Mouse (Mus musculus): ENCODE data around the gene Dut. TPM values are rescaled to one million over a fixed set of nuclear protein-coding genes. Genes with fewer than 3 reads are reported as not detected.

The Dut gene
- total and polyA plus RNA-seq, 2 experiments: 8.6 to 16.8 TPM

GRCm38 (mm10) chr2:125259230-125260120 lies 12.5 kb downstream of the Dut start:
- Histone ChIP-seq H3K4me3 (ENCODE audit: insufficient read depth, low read depth, low read length) (no peak overlapping the region), H3K27me3 (ENCODE audit: control insufficient read depth, insufficient read depth, low read length) (no peaks in the 10 kb centered on the region; the same call in 1 of the 2 replicates), H3K36me3 (ENCODE audit: control insufficient read depth, insufficient read depth, low read length) (peaks cover 5% of the 10 kb centered on the region), H3K9ac (ENCODE audit: low read depth, low read length) (no peak overlapping the region), H3K79me2 (ENCODE audit: control insufficient read depth, insufficient read depth, low read length) (no peaks in the 10 kb centered on the region), H3K4me1 (ENCODE audit: control insufficient read depth, insufficient read depth, low read length) (no peaks in the 10 kb centered on the region), H3K27ac (replicated peaks; ENCODE audit: insufficient read depth, low read depth, low read length) (no peak overlapping the region)
- WGBS: 85% methylated on average over 14 of the region's 14 CpGs
- peak; percentile 31 for DNase-seq (ENCODE audit: extremely low read depth, low read depth, low spot score)
- TF ChIP-seq POLR2A (IDR thresholded peaks at IDR 0.05; ENCODE audit: extremely low read depth, insufficient read depth, low read length) (no peak), CTCF (IDR thresholded peaks at IDR 0.05; ENCODE audit: low read depth, low read length) (no peak; the same call in 1 of the 2 replicates)

GRCm38 (mm10) chr2:125260326-125260725 lies 13.3 kb downstream of the Dut start:
- WGBS: 75% methylated on average over 2 of the region's 2 CpGs
- Histone ChIP-seq H3K27me3 (ENCODE audit: control insufficient read depth, insufficient read depth, low read length) (no peaks in the 10 kb centered on the region; the same call in 1 of the 2 replicates), H3K79me2 (ENCODE audit: control insufficient read depth, insufficient read depth, low read length) (no peaks in the 10 kb centered on the region), H3K36me3 (ENCODE audit: control insufficient read depth, insufficient read depth, low read length) (peaks cover 2% of the 10 kb centered on the region; the same call in 1 of the 2 replicates), H3K27ac (replicated peaks; ENCODE audit: insufficient read depth, low read depth, low read length) (no peak overlapping the region), H3K4me1 (ENCODE audit: control insufficient read depth, insufficient read depth, low read length) (no peaks in the 10 kb centered on the region), H3K4me3 (ENCODE audit: insufficient read depth, low read depth, low read length) (no peak overlapping the region), H3K9ac (ENCODE audit: low read depth, low read length) (no peak overlapping the region)
- DNase-seq (ENCODE audit: extremely low read depth, low read depth, low spot score): no peak
- TF ChIP-seq CTCF (IDR thresholded peaks at IDR 0.05; ENCODE audit: low read depth, low read length): no peak
- TF ChIP-seq POLR2A (IDR thresholded peaks at IDR 0.05; ENCODE audit: extremely low read depth, insufficient read depth, low read length): no peak

- no peak for DNase-seq (ENCODE audit: extremely low read depth, low read depth, low spot score)
These were observed 16.1 kb downstream of the Dut start for GRCm38 (mm10) chr2:125263056-125263455.

GRCm38 (mm10) chr2:125263753-125264152 lies 16.8 kb downstream of the Dut start:
- H3K4me3 ChIP-seq (ENCODE audit: insufficient read depth, low read depth, low read length): no peak overlapping the region
- H3K79me2 ChIP-seq (ENCODE audit: control insufficient read depth, insufficient read depth, low read length): no peaks in the 10 kb centered on the region
- 33% methylated on average over 9 of the region's 9 CpGs for WGBS
- no peaks in the 10 kb centered on the region for H3K36me3 ChIP-seq (ENCODE audit: control insufficient read depth, insufficient read depth, low read length)
- DNase-seq (ENCODE audit: extremely low read depth, low read depth, low spot score): peak; percentile 22
- no peaks in the 10 kb centered on the region; the same call in 1 of the 2 replicates for H3K27me3 ChIP-seq (ENCODE audit: control insufficient read depth, insufficient read depth, low read length)
- TF ChIP-seq CTCF (IDR thresholded peaks at IDR 0.05; ENCODE audit: low read depth, low read length) (no peak), POLR2A (IDR thresholded peaks at IDR 0.05; ENCODE audit: extremely low read depth, insufficient read depth, low read length) (no peak)
- no peak overlapping the region for H3K27ac ChIP-seq (replicated peaks; ENCODE audit: insufficient read depth, low read depth, low read length)
- H3K4me1 ChIP-seq (ENCODE audit: control insufficient read depth, insufficient read depth, low read length): no peaks in the 10 kb centered on the region
- H3K9ac ChIP-seq (ENCODE audit: low read depth, low read length): no peak overlapping the region

More at GRCm38 (mm10) chr2:125263056-125263455, 16.1 kb downstream of the Dut start:
- Histone ChIP-seq H3K27me3 (ENCODE audit: control insufficient read depth, insufficient read depth, low read length) (no peaks in the 10 kb centered on the region; the same call in 1 of the 2 replicates), H3K36me3 (ENCODE audit: control insufficient read depth, insufficient read depth, low read length) (no peaks in the 10 kb centered on the region), H3K9ac (ENCODE audit: low read depth, low read length) (no peak overlapping the region), H3K4me1 (ENCODE audit: control insufficient read depth, insufficient read depth, low read length) (no peaks in the 10 kb centered on the region), H3K27ac (replicated peaks; ENCODE audit: insufficient read depth, low read depth, low read length) (no peak overlapping the region), H3K4me3 (ENCODE audit: insufficient read depth, low read depth, low read length) (no peak overlapping the region), H3K79me2 (ENCODE audit: control insufficient read depth, insufficient read depth, low read length) (no peaks in the 10 kb centered on the region)
- TF ChIP-seq CTCF (IDR thresholded peaks at IDR 0.05; ENCODE audit: low read depth, low read length) (no peak), POLR2A (IDR thresholded peaks at IDR 0.05; ENCODE audit: extremely low read depth, insufficient read depth, low read length) (no peak)
- 21% methylated on average over 5 of the region's 5 CpGs for WGBS

- no peak overlapping the region for H3K27ac ChIP-seq (replicated peaks; ENCODE audit: insufficient read depth, low read depth, low read length)
- TF ChIP-seq POLR2A (IDR thresholded peaks at IDR 0.05; ENCODE audit: extremely low read depth, insufficient read depth, low read length): no peak
- no peak for TF ChIP-seq CTCF (IDR thresholded peaks at IDR 0.05; ENCODE audit: low read depth, low read length)
- H3K4me1 ChIP-seq (ENCODE audit: control insufficient read depth, insufficient read depth, low read length): no peaks in the 10 kb centered on the region
- peaks cover 2% of the 10 kb centered on the region; the same call in 1 of the 2 replicates for H3K27me3 ChIP-seq (ENCODE audit: control insufficient read depth, insufficient read depth, low read length)
- H3K9ac ChIP-seq (ENCODE audit: low read depth, low read length): no peak overlapping the region
- 73% methylated on average over 1 of the region's 1 CpGs for WGBS
- DNase-seq (ENCODE audit: extremely low read depth, low read depth, low spot score): no peak
- H3K36me3 ChIP-seq (ENCODE audit: control insufficient read depth, insufficient read depth, low read length): no peaks in the 10 kb centered on the region
- no peak overlapping the region for H3K4me3 ChIP-seq (ENCODE audit: insufficient read depth, low read depth, low read length)
- no peaks in the 10 kb centered on the region for H3K79me2 ChIP-seq (ENCODE audit: control insufficient read depth, insufficient read depth, low read length)
These were observed 21.9 kb downstream of the Dut start for GRCm38 (mm10) chr2:125268876-125269275.

GRCm38 (mm10) chr2:125275617-125276016 lies 28.6 kb downstream of the Dut start:
- H3K9ac ChIP-seq (ENCODE audit: low read depth, low read length): no peak overlapping the region
- WGBS: 77% methylated on average over 5 of the region's 5 CpGs
- no peaks in the 10 kb centered on the region for H3K36me3 ChIP-seq (ENCODE audit: control insufficient read depth, insufficient read depth, low read length)
- H3K27me3 ChIP-seq (ENCODE audit: control insufficient read depth, insufficient read depth, low read length): peaks cover 2% of the 10 kb centered on the region; the same call in 1 of the 2 replicates
- no peak overlapping the region for H3K27ac ChIP-seq (replicated peaks; ENCODE audit: insufficient read depth, low read depth, low read length)
- H3K4me1 ChIP-seq (ENCODE audit: control insufficient read depth, insufficient read depth, low read length): no peaks in the 10 kb centered on the region
- no peak overlapping the region for H3K4me3 ChIP-seq (ENCODE audit: insufficient read depth, low read depth, low read length)
- no peak for DNase-seq (ENCODE audit: extremely low read depth, low read depth, low spot score)
- TF ChIP-seq POLR2A (IDR thresholded peaks at IDR 0.05; ENCODE audit: extremely low read depth, insufficient read depth, low read length) (no peak), CTCF (IDR thresholded peaks at IDR 0.05; ENCODE audit: low read depth, low read length) (no peak)
- H3K79me2 ChIP-seq (ENCODE audit: control insufficient read depth, insufficient read depth, low read length): no peaks in the 10 kb centered on the region

Data from liver, adult 2 months (tissue).